Mouse (Mus musculus): Measurements from ENCODE around the gene Itga6. TPM values are rescaled to one million over a fixed set of nuclear protein-coding genes. Genes with fewer than 3 reads are reported as not detected.
A peak's percentile ranks its signal among the peaks of the same experiment; 100 is the strongest.

The Itga6 gene
- total and polyA plus RNA-seq, 2 experiments from 2014 or later = 16.8 to 52.3 TPM

- H3K4me2 ChIP-seq (ENCODE audit: low read depth) = no peak overlapping the region
- H3K9ac ChIP-seq = no peak overlapping the region
- H3K4me3 ChIP-seq (ENCODE audit: low read depth, low read length) = no peak overlapping the region
- no peaks in the 10 kb centered on the region for H3K36me3 ChIP-seq (ENCODE audit: insufficient read depth)
- H3K4me1 ChIP-seq (ENCODE audit: insufficient read depth) = no peaks in the 10 kb centered on the region; the same call in 1 of the 2 replicates
- H3K9me3 ChIP-seq (ENCODE audit: low read length) = no peaks in the 10 kb centered on the region
- no peaks in the 10 kb centered on the region for H3K27me3 ChIP-seq (ENCODE audit: insufficient read depth, low read length)
- no peak for ATAC-seq
- DNase-seq = no peak
- no peak for TF ChIP-seq CTCF (IDR thresholded peaks at IDR 0.05; ENCODE audit: low read depth)
- WGBS = 72% methylated on average over 5 of the region's 5 CpGs
- H3K27ac ChIP-seq (ENCODE audit: low read depth, low read length) = no peak overlapping the region
Observed at GRCm38 (mm10) chr2:71779266-71779888, 34.0 kb downstream of the Itga6 start.

GRCm38 (mm10) chr2:71780016-71780415 lies 34.6 kb downstream of the Itga6 start:
- Histone ChIP-seq H3K27ac (ENCODE audit: low read depth, low read length) (no peak overlapping the region), H3K4me2 (ENCODE audit: low read depth) (no peak overlapping the region), H3K4me3 (ENCODE audit: low read depth, low read length) (no peak overlapping the region), H3K27me3 (ENCODE audit: insufficient read depth, low read length) (no peaks in the 10 kb centered on the region; the same call in 1 of the 2 replicates), H3K9me3 (ENCODE audit: low read length) (no peaks in the 10 kb centered on the region), H3K9ac (no peak overlapping the region), H3K4me1 (ENCODE audit: insufficient read depth) (no peaks in the 10 kb centered on the region), H3K36me3 (ENCODE audit: insufficient read depth) (no peaks in the 10 kb centered on the region)
- WGBS = 52% methylated on average over 6 of the region's 6 CpGs
- TF ChIP-seq CTCF (IDR thresholded peaks at IDR 0.05; ENCODE audit: low read depth) = no peak
- ATAC-seq (no peak), DNase-seq (no peak)

- Histone ChIP-seq H3K36me3 (ENCODE audit: insufficient read depth) (no peaks in the 10 kb centered on the region), H3K9me3 (ENCODE audit: low read length) (no peaks in the 10 kb centered on the region), H3K4me1 (ENCODE audit: insufficient read depth) (peaks cover 3% of the 10 kb centered on the region; the same call in 1 of the 2 replicates), H3K4me3 (ENCODE audit: low read depth, low read length) (no peak overlapping the region), H3K4me2 (ENCODE audit: low read depth) (no peak overlapping the region), H3K27ac (ENCODE audit: low read depth, low read length) (no peak overlapping the region), H3K9ac (no peak overlapping the region), H3K27me3 (ENCODE audit: insufficient read depth, low read length) (no peaks in the 10 kb centered on the region; the same call in 1 of the 2 replicates)
- 84% methylated on average over 3 of the region's 3 CpGs for WGBS
- no peak for TF ChIP-seq CTCF (IDR thresholded peaks at IDR 0.05; ENCODE audit: low read depth)
- DNase-seq = no peak
- no peak for ATAC-seq
Observed at GRCm38 (mm10) chr2:71785260-71785659, 39.8 kb downstream of the Itga6 start.

GRCm38 (mm10) chr2:71786060-71786459 lies 40.6 kb downstream of the Itga6 start:
- DNase-seq (no peak), ATAC-seq (no peak)
- Histone ChIP-seq H3K4me1 (ENCODE audit: insufficient read depth) (peaks cover 3% of the 10 kb centered on the region; the same call in 1 of the 2 replicates), H3K36me3 (ENCODE audit: insufficient read depth) (no peaks in the 10 kb centered on the region), H3K9ac (no peak overlapping the region), H3K27ac (ENCODE audit: low read depth, low read length) (no peak overlapping the region), H3K9me3 (ENCODE audit: low read length) (no peaks in the 10 kb centered on the region), H3K4me2 (ENCODE audit: low read depth) (peak overlapping the region; percentile 97; the same call in 1 of the 2 replicates), H3K27me3 (ENCODE audit: insufficient read depth, low read length) (no peaks in the 10 kb centered on the region; the same call in 1 of the 2 replicates), H3K4me3 (ENCODE audit: low read depth, low read length) (no peak overlapping the region)
- TF ChIP-seq CTCF (IDR thresholded peaks at IDR 0.05; ENCODE audit: low read depth) = no peak
- 45% methylated on average over 5 of the region's 5 CpGs for WGBS

GRCm38 (mm10) chr2:71786591-71787155 lies 41.3 kb downstream of the Itga6 start:
- Histone ChIP-seq H3K9ac (peak overlapping the region; percentile 72), H3K9me3 (ENCODE audit: low read length) (no peaks in the 10 kb centered on the region), H3K27me3 (ENCODE audit: insufficient read depth, low read length) (no peaks in the 10 kb centered on the region; the same call in 1 of the 2 replicates), H3K4me3 (ENCODE audit: low read depth, low read length) (peak overlapping the region; percentile 82), H3K4me1 (ENCODE audit: insufficient read depth) (peaks cover 3% of the 10 kb centered on the region; the same call in 1 of the 2 replicates), H3K36me3 (ENCODE audit: insufficient read depth) (no peaks in the 10 kb centered on the region), H3K4me2 (ENCODE audit: low read depth) (peak overlapping the region; percentile 97), H3K27ac (ENCODE audit: low read depth, low read length) (peak overlapping the region; percentile 64)
- 2% methylated on average over 59 of the region's 61 CpGs for WGBS
- DNase-seq (peak; percentile 33), ATAC-seq (peak; percentile 83)
- TF ChIP-seq CTCF (IDR thresholded peaks at IDR 0.05; ENCODE audit: low read depth) = no peak

- peak overlapping the region; percentile 72 for H3K9ac ChIP-seq
- 2% methylated on average over 40 of the region's 40 CpGs for WGBS
- ATAC-seq = peak; percentile 78
- H3K27ac ChIP-seq (ENCODE audit: low read depth, low read length) = peak overlapping the region; percentile 64
- H3K9me3 ChIP-seq (ENCODE audit: low read length) = no peaks in the 10 kb centered on the region
- H3K4me3 ChIP-seq (ENCODE audit: low read depth, low read length) = peak overlapping the region; percentile 82
- H3K36me3 ChIP-seq (ENCODE audit: insufficient read depth) = no peaks in the 10 kb centered on the region
- peak; percentile 55 for DNase-seq
- H3K4me2 ChIP-seq (ENCODE audit: low read depth) = peak overlapping the region; percentile 97
- TF ChIP-seq CTCF (IDR thresholded peaks at IDR 0.05; ENCODE audit: low read depth) = no peak
- H3K27me3 ChIP-seq (ENCODE audit: insufficient read depth, low read length) = no peaks in the 10 kb centered on the region; the same call in 1 of the 2 replicates
- H3K4me1 ChIP-seq (ENCODE audit: insufficient read depth) = peaks cover 3% of the 10 kb centered on the region; the same call in 1 of the 2 replicates
Observed at GRCm38 (mm10) chr2:71787156-71787590, 41.8 kb downstream of the Itga6 start.
